Mouse (Mus musculus) lung, adult 2 months (tissue): ENCODE data around the gene Iqce.

ENCODE experiments used
- CTCF ChIP-seq: fragments of 200-500 bp; IDR thresholded peaks from 2 replicates; pipeline ENCODE4 v1.5.1; 2011; ENCODE audit warnings: mild to moderate bottlenecking, low read length, control low read depth; ENCODE audit not compliant: insufficient read depth
- POLR2A ChIP-seq: fragments of 200-500 bp; IDR thresholded peaks from 2 replicates; pipeline ENCODE4 v1.6.1; 2011; ENCODE audit warnings: low read depth, mild to moderate bottlenecking, control low read depth, low read length, borderline replicate concordance; ENCODE audit errors: extremely low read depth

DNA sequence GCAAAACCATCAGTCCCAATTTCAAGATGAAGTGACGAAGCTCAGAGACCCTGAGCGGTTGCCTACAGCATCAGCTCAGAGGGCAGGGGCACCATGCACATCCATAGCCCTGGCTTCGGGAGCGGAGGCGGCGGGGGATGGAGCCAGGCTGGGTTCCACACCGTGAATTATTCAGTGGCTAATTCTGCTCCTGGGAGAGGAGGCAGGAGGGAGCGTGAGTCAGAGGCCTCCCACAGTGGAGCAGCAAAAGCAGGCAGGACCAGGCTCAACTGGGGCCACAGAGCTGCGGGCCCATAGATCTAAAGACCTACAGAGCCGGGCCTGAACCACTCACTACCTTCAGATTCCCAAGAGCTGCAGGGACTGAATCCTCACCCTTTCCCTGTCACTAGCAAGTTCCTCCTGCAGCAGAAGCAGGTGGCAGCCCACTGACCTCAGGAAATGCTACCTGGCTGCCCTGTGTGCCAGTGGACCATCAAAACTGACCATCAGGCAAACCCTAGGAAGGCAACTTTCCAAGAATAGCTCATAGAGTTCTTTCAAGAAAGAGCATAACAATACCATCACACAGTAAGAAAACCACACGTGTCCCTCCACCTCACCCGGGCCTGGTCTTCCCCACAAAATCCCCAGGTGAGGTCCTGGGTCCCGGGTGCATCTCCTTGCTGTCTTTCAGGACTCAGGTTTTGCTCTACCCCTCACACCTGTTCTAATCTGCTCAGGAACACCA, 55.0 kb downstream of the Iqce start:
- TF ChIP-seq POLR2A (no peak), CTCF (no peak)
